Mouse (Mus musculus) bone marrow, adult 2 months (tissue): ENCODE measurements around the gene Bpgm. TPM values are rescaled to one million over a fixed set of nuclear protein-coding genes. Genes with fewer than 3 reads are reported as not detected.

ENCODE experiments used
- H3K27ac ChIP-seq: fragments of 200-500 bp; 2 replicates; pipeline ENCODE4 v1.5.1; 2012; ENCODE audit warnings: low read depth, mild to moderate bottlenecking, control low read depth, inconsistent platforms, low read length; ENCODE audit not compliant: control insufficient read depth, poor library complexity, insufficient read depth
- H3K4me1 ChIP-seq: fragments of 200-500 bp; 2 replicates; pipeline ENCODE4 v1.6.1; 2011; ENCODE audit warnings: low read length; ENCODE audit not compliant: control insufficient read depth, insufficient read depth
- H3K4me3 ChIP-seq: fragments of 200-500 bp; replicated peaks from 2 replicates; pipeline ENCODE3; 2011; ENCODE audit warnings: mild to moderate bottlenecking, low read depth, low read length, control low read depth; ENCODE audit not compliant: control insufficient read depth
- CTCF ChIP-seq: fragments of 200-500 bp; IDR thresholded peaks from 2 replicates; pipeline ENCODE4 v1.5.1; 2011; ENCODE audit warnings: low read length, control low read depth; ENCODE audit not compliant: control insufficient read depth, insufficient read depth
- POLR2A ChIP-seq: fragments of 200-500 bp; IDR thresholded peaks from 2 replicates; pipeline ENCODE4 v1.6.1; 2011; ENCODE audit warnings: low read depth, mild to moderate bottlenecking, control low read depth, low read length, borderline replicate concordance; ENCODE audit not compliant: control insufficient read depth
- WGBS: fragments of 180-500 bp; shearing (Covaris S2); methylation state at CpG from one replicate; pipeline ENCODE4 v1.1.7; 2018; 5-methylcytosine and 5-hydroxymethylcytosine counted together
- polyA plus RNA-seq: library from polyadenylated mRNA; stranded (reverse); fragments of >200 nt; gene quantifications from 2 replicates; pipeline ENCODE4 v1.2.4, GENCODE M21; 2011; ENCODE audit warnings: low replicate concordance; ENCODE audit not compliant: missing spikeins, insufficient read depth, insufficient read length

Gene Bpgm
- polyA plus RNA-seq, 1 experiment, result 201 TPM

DNA sequence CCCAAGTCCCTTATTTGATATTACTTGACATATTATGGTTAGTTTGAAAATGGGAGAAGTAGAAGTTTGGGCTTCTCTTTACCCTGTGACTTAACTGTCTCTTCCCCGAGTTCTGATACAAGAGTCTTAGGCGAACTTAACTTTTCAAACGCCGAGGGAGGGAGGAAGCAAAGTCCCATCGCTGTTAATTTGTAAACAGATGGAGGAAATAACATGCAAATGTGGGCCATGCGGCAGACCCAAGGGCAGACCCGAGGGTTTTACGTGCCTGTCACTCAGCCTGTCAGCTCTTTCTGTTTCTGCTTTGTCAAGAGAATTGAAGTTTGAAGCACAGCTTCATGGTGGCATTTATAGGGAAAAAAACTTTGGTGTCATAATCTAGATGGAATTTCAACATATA, 3.5 kb downstream of the Bpgm start:
- Histone ChIP-seq H3K4me3 (no peak overlapping the region), H3K4me1 (peaks cover 3% of the 10 kb centered on the region), H3K27ac (no peak overlapping the region)
- TF ChIP-seq CTCF (no peak), POLR2A (no peak)
- WGBS, result 38% methylated on average over 8 of the region's 8 CpGs

- no peak for TF ChIP-seq POLR2A
- Histone ChIP-seq H3K27ac (no peak overlapping the region), H3K4me1 (peaks cover 3% of the 10 kb centered on the region), H3K4me3 (no peak overlapping the region)
- 29% methylated on average over 4 of the region's 4 CpGs for WGBS
Measured at GRCm38 (mm10) chr6:34480749-34481148, 4.7 kb downstream of the Bpgm start.

GRCm38 (mm10) chr6:34481349-34481748, 5.3 kb downstream of the Bpgm start:
- H3K27ac ChIP-seq, result no peak overlapping the region
- no peak overlapping the region for H3K4me3 ChIP-seq
- 48% methylated on average over 6 of the region's 6 CpGs for WGBS
- no peak for TF ChIP-seq POLR2A
- peaks cover 3% of the 10 kb centered on the region for H3K4me1 ChIP-seq

DNA sequence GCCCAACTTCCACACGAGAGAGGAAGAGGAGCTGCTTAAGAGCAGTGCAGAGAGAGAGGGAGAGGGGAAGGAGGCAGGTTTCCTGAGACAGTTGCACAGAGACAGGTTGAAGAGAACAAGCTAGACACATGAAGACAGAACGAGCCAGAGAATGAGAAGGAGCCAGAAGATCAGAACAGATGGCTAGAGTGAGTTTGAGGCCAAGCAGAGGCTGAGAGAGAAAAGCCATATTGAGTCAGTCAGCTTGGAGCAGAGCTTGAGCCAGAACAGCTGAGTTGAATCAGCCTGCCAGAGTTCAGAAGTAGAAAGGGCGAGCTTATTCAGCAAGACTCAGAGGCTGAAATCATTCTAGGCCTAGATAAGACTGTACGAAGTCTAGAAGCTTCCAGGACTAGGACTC, 6.8 kb downstream of the Bpgm start:
- peaks cover 3% of the 10 kb centered on the region for H3K4me1 ChIP-seq
- WGBS, result 55% methylated on average over 4 of the region's 4 CpGs
- no peak for TF ChIP-seq POLR2A
- no peak for TF ChIP-seq CTCF
- H3K27ac ChIP-seq, result no peak overlapping the region
- H3K4me3 ChIP-seq, result no peak overlapping the region

GRCm38 (mm10) chr6:34483390-34483789, 7.4 kb downstream of the Bpgm start:
- Histone ChIP-seq H3K4me1 (peaks cover 1% of the 10 kb centered on the region), H3K4me3 (no peak overlapping the region), H3K27ac (no peak overlapping the region)
- 84% methylated on average over 5 of the region's 5 CpGs for WGBS
- TF ChIP-seq CTCF (no peak), POLR2A (no peak)

GRCm38 (mm10) chr6:34483811-34484210, 7.8 kb downstream of the Bpgm start:
- no peak overlapping the region for H3K27ac ChIP-seq
- peaks cover 1% of the 10 kb centered on the region for H3K4me1 ChIP-seq
- no peak overlapping the region for H3K4me3 ChIP-seq
- TF ChIP-seq CTCF (no peak), POLR2A (no peak)
- 91% methylated on average over 7 of the region's 7 CpGs for WGBS

DNA sequence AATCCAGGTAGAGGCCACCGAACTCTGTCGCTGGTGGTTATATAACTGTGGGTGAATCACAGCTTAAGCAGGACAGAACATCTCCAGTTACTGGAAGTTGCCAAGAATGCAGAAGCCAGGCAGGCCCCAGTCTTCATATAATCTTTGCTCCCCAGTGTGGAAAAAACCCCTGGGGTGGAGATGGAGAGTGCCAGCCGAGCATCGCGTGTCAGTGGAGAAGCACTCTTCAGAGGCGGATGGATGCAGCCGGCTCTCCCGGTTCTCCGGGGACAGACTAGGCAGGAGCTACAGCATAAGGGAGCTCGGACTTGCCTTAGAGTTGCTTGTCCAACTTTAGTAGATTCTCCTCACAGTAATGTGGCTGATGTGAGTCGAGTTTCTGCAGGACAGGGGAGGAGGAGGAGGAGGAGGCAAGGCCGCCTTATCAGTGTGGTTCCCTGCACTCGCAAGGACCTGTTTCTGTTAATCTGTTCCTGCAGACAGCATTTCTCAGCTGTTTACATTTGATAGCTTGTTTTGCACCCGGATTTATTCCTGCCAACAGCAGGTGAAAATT, 10.1 kb downstream of the Bpgm start:
- 71% methylated on average over 14 of the region's 14 CpGs for WGBS
- Histone ChIP-seq H3K27ac (peak overlapping the region; percentile 66), H3K4me3 (no peak overlapping the region), H3K4me1 (peaks cover 1% of the 10 kb centered on the region)
- TF ChIP-seq CTCF (no peak), POLR2A (no peak)

DNA sequence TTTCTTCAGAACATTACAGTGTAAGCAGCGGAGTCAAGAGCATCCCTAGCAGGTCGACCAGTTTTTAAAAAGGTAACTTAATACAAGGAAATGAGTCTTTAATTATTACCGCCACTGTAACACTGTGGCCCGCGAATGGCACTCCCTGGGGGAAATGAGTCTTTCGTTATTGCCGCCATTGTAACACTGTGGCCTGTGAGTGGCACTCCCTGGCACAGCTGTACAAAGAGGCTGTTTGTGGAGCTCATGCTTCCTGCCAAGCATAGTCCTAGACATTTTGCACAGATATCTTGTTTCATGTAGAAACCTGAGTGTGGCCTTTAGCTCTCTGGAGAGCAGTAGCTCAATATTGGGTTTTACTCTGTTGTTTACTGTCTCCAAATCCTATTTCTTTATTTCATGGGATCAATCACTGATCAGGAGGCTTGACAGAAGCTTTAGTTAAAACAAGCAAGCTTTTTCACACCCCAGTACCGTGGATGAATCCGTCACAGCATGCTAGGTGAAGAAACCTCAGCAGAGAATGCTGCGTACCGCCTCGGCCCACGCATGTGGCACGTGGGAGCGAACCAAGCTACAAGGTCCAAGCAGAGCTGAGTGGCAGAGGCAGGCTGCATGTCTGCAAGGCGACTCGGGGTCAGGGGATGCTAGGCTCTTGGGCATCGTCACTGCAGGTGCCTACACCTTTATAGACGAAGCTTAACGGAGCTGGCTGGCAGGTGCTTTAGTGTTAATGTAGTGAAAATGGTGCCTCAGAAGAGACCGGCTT, 17.5 kb downstream of the Bpgm start:
- WGBS, result 92% methylated on average over 21 of the region's 21 CpGs

More for the DNA sequence above, 17.5 kb downstream of the Bpgm start:
- TF ChIP-seq POLR2A, result no peak
- TF ChIP-seq CTCF, result no peak
- H3K27ac ChIP-seq, result no peak overlapping the region
- H3K4me1 ChIP-seq, result no peaks in the 10 kb centered on the region
- no peak overlapping the region for H3K4me3 ChIP-seq
